Mouse (Mus musculus): ENCODE measurements around the gene Lnp1. TPM values are rescaled to one million over a fixed set of nuclear protein-coding genes. Genes with fewer than 3 reads are reported as not detected.
"Not testable (repeated sequence)": the region's sequence is repeated elsewhere in the genome, so short reads cannot be mapped to it uniquely, and the experiment has no call there.

The Lnp1 gene
- total RNA-seq (2021), result not detected

DNA sequence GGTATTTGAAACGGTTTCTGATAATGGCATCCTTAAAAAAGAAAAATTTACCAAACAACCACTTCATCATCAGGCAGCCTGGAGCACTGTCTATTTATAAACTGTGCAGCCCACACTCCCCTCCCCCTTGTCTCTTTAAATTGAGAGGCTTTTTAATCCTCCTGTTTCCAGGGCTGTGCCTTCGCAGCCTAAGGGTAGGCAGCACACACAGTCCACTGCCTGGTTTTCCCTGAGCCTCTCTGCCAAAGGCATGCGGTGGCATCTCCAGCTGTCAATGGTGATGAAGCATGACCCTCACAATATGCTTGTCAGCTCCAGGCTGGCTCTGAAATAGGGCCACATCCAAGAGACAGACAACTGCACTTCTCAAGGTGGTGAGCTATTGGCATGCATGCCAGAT, at the start of gene Lnp1:
Gene Lnp1, minus strand, starts transcription at position 39 of the 400 bp plus-strand sequence.
- DNase-seq, result no peak
- intact Hi-C loops (cut with DNase I), result no loop called here

DNA sequence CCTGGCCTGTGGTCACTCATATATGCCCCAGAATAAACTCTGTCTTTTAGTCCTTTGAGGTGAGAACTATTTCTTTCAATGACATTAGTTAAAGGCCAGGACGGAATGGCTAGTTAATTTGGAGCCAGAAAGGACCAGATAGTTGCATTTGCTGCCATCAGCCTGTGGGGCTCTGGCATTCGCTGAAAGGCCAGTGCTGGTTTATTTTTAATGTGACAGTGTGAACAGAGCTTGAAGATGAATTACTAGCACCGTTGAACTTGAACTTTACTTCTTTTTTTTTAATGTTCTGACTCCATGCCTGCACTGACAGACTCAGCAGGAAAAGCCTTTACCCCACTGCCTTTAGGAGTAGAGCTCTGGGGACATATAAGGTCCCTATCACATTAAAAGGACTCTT, 46.8 kb upstream of the Lnp1 start:
- no peak for DNase-seq
- intact Hi-C loops (cut with DNase I), result no loop called here

DNA sequence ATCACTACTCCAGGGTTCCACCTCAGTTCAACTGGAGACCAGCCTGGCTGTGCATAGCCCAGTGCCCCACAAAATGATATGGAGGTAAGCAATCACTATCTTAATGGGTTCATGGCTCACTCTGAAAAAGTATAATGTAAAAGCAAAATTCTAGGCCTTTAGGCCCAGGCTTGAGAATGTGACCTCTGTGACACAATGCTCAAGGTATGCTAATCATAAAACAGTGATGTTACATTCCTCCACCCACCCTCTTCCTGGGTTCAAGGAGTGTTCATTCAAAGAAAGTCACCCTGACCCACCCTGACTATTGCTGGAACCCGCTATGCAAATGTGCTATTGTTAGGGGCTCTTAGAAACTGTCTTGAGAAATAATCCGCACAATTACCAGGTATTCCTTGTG, 30.4 kb upstream of the Lnp1 start:
- intact Hi-C loops (cut with DNase I); DNase-seq: not testable (repeated sequence)

DNA sequence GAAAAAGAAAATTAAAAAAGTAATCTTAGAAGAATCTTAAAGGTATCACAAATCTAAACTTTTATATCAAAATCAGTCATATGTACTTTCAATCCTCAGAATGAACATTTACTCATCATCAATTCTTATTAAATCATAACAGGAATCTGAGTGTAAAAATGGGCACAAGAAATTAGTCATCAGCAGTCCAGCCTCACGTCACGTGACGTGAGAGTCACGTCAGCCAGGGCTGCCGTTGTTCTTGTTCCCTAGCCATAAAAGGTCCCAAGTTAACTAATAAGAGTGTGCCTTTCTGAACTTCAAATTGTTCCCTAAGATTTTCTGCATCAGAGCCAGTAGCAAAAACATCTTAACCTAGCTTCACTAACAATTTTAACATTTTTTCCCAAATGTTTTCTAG, 21.2 kb upstream of the Lnp1 start:
- no peak for DNase-seq
- intact Hi-C loops (cut with DNase I), result no loop called here

DNA sequence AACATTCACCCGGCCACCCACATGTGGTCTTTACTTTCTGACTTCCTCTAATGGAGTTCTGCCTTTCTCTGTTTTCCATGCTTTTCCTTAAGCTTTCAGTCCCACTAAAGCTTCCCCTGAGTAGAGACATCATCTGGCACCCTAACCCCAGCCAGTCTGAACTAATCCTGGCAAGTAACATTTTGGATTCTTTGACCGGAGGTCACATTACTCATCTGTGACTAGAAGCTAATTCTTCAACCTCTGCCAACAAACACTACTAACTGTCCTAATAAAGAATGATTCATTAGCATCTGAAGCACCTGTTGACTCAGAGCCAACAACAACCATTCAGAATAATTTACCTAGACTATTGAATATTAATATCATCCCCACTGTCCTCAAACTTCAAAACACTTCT, 14.5 kb upstream of the Lnp1 start:
- intact Hi-C loops (cut with DNase I), result no loop called here

DNA sequence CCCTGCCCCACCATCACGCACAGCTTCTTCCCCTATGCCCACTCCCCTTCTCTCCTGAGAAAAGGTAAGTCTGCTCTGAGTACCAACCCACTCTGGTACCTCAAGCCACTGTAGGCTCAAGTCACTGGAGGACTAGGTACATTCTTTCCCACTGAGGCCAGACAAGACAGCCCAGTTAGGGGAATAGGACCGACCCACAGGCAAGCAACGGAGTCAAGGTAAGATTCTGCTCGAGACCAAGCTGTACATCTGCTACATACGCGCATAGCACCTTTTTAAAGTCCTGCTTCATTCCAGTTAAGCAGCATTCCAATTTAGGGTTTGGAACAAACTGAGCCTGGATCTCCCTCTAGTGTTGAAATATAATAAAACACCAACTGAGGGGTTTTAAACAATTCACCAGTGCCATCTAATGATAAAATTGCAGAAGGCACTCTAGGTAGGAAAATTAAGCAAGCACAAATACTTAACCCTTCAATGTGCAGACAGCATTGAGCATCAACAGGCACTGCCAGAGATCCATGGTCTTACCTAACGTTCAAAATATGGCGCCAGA, 7.7 kb downstream of the Lnp1 start:
- DNase-seq, result peak; percentile 30 to 42
- intact Hi-C loops (cut with DNase I), result loop anchor here (1.0 to 5.0 kb wide), 4 partner anchors 120 to 608 kb away; no protein-coding TSS in a partner anchor

More for the DNA sequence above, 14.5 kb upstream of the Lnp1 start:
- DNase-seq, result no peak

DNA sequence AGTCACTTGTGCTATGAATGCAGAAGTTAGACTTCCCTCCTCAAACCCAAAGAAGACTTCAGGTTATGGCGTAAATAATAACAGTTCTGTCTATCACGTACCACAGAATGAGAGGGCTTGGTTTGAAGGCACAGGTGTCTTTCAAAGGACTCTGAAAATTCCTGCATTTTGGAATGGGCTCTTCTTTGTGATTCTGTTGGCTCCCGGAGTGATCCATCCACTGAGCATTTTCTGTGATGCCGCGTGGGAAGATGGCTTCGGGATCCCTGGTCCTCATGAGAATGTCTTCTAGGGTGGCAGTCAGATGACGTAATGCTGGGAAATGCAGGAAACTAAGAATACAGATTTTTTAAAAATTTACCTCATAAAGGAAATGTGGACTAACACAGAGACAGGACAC, 10.6 kb downstream of the Lnp1 start:
- DNase-seq, result no peak
- intact Hi-C loops (cut with DNase I), result no loop called here

DNA sequence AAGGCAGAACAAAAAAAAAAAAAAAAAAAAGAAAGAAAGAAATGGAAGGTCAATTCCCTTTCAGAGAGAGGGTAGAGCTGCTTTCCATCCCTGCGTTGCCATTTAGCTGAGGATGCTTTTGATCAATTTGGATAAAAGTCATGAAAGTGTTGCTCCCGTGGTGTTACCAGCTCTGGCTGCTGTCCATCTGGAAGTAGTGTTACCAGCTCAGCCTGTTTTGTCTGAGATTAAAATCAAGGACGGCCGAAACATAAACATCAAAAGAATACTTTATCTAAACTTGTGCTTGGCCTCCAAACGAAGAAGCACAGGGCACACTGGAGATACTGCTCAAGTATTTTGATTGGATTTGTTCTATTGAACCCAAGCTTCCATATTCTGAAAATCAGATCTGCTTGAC, 18.9 kb downstream of the Lnp1 start:
- no peak for DNase-seq
- intact Hi-C loops (cut with DNase I), result no loop called here

DNA sequence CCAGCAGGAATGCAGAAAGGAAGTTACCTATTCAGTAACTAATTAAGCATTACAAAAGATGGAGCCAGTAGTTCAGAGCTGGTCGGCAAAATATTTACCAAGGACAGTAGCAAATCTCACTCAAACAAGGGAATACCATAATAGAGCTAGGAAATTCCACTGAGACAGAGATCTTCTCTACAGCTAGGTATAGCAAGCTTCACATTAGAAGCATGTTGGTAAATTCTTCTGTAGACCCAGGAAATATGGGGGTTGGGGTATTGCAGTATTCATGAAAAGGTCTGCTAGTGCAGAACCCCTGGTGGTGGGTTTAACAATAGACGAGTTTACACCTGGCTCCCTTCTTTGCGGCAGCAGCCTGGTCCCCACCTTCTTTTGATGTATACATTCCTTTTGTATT, 25.7 kb downstream of the Lnp1 start:
- intact Hi-C loops (cut with DNase I), result not testable (repeated sequence)

DNA sequence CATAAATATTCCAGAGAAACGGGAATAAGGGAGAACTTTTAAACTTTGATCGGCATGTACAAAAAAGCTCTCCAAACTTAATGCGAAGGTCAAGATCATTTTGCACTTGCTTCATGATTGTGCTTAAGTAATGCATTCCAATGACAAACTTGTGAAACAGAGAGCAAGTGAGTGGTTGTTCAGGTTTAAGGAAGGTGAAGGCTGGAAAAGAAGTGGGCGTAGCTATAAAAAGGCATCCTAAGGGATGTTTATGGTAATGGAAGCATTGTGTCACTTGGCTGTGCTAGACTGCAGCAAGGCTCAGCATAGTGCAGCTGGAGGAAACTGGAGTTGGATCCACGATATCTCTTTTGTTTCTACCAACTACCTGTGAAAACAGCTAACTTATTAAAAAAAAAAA, 36.3 kb downstream of the Lnp1 start:
- no peak for DNase-seq
- intact Hi-C loops (cut with DNase I), result no loop called here

More for the DNA sequence above, 25.7 kb downstream of the Lnp1 start:
- not testable (repeated sequence) for DNase-seq

DNA sequence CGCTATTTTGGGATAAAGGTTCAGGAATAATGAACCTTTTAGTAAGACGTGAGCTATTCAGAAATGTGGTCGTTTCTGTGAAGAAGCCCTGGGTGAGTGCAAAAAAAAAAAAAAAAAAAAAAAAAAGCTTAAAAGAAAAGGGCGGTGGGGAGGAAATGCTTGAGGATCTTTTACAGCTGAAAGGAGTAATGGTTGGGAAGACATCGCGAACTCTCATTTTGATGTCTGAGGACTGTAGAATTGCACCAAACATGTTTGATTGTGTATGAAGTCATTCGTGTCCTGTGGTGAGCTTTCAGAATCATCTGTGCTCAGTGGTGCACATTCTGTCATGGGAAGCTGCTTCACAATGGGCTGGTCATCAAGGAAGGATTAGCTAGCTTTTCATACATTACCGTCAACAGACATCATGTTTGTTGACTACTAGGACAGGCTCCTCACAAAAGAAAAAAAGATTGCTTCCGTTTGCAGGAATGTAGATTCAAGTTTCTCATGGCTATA, 41.2 kb downstream of the Lnp1 start:
- no peak for DNase-seq
- intact Hi-C loops (cut with DNase I), result no loop called here

DNA sequence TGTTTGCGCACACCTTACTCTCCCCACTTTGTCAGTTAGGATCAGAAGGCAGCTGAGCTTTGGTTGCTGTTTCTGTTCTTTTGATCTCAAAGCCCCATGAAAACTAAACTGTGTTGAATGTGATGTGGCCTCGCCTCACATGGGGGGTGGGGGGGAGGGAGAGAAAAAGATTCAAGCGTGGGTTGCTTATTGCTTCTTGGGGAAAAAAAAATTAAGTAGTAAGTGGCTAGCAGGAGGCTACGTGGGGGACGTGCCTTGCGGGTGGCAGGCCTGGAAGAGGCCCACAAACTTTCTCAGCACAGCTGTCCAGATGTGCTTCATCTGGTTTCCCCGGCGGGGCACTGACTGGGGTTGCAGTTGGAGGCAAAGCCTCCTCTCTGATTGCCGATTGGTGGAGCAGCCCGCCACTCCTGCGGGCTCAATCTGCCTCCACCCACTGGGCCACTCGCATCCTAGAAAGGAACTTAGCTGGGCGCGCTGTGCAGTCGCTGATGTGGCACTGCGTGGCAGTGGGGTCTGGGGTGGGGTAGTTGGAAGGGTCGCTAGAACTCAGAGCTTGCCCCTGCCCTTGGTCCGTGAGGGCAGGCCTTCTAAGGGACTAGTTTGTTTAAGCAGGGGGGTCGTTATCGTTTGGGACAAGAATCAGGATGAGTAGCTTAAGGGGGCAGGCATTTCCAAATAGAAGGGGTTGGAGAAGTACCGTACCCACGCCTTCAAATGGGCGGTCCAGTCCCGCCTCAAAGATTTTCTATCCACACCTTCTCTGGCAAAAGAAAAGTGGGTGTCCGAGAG, 41.8 kb downstream of the Lnp1 start, which contains the start of gene Tmem45a:
Gene Tmem45a, minus strand, starts transcription at position 343 of the 792 bp plus-strand sequence.
- intact Hi-C loops (cut with DNase I), result no loop called here
- DNase-seq, result peak; percentile 93

DNA sequence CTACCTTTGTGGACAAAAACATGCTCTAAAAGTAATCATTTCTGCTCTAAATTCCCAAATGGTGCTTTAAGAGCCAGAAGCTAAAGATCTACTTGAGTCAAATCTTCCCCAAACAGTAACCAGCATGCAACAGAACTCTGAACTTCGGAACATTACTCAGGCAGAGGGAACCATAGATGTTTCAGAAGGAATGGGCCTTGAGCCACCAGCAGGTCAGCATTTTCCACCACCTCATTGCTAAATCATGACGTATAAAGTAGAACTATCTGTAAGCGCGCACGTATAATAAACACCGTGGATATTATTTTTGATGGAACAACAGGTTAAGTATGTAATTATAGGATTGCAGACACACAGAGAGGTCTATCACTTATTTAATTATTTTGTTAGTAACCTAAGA, 43.0 kb downstream of the Lnp1 start:
- peak in 1 of 2 experiments; percentile 9 for DNase-seq
- intact Hi-C loops (cut with DNase I), result no loop called here

DNA sequence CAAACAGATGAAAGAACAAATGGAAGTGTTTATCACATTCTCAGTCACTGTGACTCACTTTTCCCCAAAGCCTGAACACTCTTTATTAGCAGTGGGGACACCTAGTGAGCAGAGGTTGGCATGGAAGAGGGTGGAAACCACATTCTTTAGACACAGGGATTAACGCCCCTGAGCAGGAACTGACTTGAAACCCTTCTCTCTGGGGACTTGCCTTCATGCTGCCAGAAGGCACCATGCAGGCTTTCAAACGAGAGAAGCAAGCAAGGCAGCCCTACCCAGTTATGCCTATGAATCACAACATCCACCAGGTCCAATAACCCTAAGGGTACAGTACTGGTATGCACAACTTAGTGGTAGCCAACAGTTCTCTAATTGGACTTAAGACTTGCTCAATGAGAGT, 54.5 kb downstream of the Lnp1 start:
- intact Hi-C loops (cut with DNase I), result no loop called here
- no peak for DNase-seq

DNA sequence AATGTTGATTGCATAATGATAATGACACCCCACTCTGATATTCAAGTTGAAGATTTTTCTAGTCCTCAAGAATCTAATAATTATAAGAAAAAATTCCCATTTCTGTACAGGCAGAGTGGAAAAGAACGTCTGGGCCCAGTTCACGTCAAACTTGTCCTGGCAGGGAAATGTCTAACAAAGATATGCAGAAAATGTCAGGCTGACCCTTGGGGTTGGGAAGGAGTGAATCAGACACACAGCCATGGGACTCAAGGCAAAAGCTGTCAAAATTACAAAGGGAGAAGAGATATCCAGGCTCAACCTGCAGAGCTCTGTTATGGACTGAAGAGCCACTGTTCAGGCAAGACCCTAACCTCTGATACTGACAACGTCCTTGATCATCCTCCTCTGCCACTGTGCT, 57.4 kb downstream of the Lnp1 start:
- DNase-seq, result no peak
- intact Hi-C loops (cut with DNase I), result no loop called here

DNA sequence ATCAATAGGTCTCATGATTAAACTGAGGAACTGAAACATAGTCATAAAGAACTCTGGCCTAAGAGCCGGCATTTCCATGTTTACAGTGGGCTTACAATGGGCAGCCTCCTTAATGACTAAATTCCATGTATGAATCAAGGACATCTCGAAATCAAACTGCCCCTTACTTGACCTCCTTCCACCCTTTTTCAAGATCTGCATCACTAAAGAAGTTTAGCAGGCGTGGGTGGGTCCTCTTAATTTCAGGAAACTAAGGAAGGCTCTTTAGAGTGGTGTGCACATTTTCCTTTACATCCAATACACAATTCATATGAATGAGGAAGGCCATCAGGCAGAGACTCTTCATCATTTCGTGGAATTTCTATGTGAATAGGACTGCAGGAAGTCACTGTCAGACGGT, 59.5 kb downstream of the Lnp1 start:
- DNase-seq, result no peak
- intact Hi-C loops (cut with DNase I), result no loop called here

DNA sequence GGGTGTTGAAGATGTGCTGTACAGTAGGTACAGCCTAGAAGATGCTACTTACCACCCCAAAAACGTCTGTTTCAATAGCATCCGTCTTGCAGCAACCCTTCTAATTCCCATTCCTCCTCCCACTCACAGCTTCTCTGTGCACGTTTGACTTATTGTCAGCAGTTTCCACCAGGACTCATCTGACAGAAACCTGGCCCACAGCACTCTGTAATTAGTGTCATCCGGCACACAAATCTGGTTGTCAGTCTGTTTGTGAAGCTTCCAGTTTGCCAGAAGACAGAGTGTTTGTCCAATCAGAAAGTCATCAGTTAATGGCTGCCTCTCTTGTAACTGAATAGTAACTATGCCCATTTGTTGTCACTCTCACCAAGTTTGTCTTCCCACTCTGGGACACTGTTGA, 60.3 kb downstream of the Lnp1 start:
- DNase-seq, result no peak
- intact Hi-C loops (cut with DNase I), result no loop called here

Other genes with a start within 250 kb of the Lnp1 start
- 10 to 100 TPM; 61.3 to 67.3 TPM for gene Tfg, start 210.6 kb downstream of the Lnp1 start, total RNA-seq (2021)
- not detected for gene Adgrg7, start 132.2 kb downstream of the Lnp1 start, total RNA-seq (2021)
- 1 to 10 TPM; 7.9 to 8.7 TPM for gene Tmem45a, start 41.9 kb downstream of the Lnp1 start, total RNA-seq (2021)
- gene Tmem45a2, start 143.3 kb upstream of the Lnp1 start, total RNA-seq (2021), result not detected
- gene Tomm70a, start 193.6 kb upstream of the Lnp1 start, total RNA-seq (2021), result 10 to 100 TPM; 56.7 to 58.4 TPM
- gene Nit2, start 239.3 kb upstream of the Lnp1 start, total RNA-seq (2021), result 10 to 100 TPM; 33.4 to 34.8 TPM